Mouse (Mus musculus): ENCODE measurements around the gene Slc50a1.
A peak's percentile ranks its signal among the peaks of the same experiment; 100 is the strongest.

The Slc50a1 gene

DNA sequence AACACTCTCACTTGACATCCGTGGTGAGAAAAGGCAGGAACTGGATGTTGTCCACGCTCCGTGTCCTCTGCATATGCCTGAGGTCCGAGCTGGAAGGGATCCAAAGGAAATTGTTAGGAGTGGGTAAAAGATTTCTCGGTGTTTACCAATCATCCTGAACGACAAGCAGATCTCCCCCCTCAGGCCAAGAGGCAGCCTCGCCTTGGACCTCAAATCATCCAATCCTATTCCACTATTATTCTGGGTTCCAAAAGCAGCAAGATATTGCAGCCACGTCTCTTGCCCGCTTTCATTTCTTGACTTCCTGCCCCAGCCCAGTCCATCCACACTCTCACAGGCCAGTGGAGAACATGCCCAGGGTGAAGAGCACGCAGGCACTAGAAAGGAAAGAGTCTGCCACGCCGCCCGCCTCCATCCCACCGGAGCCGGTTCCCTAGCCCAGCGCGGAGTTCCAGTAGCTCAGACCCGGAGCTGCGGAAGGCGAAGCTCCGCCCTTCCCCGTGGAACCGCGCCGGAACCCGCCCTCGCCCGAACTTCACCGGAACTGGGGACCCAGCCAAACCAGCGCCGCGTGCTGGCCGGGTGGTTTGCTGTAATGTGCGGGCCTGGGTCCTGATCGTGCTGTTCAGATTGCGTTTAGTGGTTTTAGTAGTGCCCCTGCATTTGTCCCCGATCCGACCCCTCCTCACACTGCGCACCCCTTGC lies at the start of gene Slc50a1:
Slc50a1 (minus strand) TSS at position 520 of the 705 bp plus-strand sequence.
- DNase-seq (ENCODE audit: low spot score in 2 of 2): peak; percentile 79

DNA sequence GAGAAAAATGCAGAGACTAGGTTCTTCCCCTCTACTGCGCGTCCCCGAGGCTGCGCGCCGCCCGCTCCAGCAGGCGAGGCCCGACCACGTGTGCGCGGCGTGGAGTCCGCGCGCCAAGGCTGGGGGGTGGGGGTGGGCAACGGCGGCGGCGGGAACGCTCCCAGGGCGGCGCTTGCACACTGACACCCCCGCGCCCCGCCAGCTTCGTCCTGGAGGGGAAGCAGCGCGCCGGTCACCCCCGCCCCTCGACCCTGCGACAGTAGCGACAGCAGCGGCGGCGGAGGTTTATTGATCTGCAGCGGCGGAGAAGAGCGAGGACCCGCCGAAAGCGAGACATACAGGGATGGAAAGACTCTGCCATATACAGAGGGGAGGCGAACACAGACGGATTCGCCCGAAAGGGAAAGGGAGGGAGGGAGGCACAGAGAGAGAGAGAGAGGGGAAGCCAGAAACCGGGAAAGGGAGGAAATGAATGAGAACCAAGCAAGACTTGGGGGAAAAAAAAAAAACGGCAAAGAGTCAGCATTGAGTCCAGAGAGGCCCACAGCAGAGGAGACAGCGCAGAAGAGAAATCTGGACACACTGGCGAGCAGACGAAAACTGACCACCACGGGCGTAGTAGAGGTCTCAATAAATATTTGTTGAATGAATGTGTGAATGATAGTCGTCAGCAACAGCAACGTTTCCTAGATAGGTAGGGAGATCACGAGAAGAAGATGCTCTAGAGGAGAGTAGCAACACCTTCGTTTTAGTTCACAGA lies 49.4 kb upstream of the Slc50a1 start:
- DNase-seq (ENCODE audit: low spot score in 2 of 2): no peak

DNA sequence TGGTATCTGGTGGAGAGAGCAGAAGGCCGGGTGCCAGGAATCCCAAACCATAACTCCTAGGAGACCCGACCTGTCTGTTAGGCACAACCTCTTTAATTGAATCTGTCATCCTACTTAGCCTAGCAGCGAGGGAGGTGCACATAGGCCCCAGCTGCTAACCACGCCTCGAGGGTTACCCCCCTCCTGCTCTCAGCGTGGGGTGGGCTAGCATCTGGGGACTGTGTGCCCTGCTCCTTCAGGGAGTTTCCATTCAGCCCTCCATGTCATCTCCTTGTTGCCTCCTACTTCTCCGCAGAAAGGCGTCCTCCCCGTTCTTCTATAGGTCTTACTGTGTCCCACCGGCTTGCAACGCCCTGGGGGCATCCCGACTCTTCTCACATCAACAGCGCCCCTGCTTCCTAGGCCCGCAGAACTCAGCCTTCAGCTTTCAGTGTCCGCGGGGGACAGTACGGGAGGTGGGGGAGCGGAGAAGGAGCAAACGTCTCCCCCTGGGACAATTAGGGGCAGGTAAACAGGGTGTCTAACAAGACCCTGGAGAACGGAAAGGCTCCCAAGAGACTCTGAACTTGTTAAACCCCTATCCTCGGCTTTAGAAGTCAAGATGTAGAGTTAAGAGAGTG lies 48.7 kb upstream of the Slc50a1 start:
- no peak for DNase-seq (ENCODE audit: low spot score in 2 of 2)

DNA sequence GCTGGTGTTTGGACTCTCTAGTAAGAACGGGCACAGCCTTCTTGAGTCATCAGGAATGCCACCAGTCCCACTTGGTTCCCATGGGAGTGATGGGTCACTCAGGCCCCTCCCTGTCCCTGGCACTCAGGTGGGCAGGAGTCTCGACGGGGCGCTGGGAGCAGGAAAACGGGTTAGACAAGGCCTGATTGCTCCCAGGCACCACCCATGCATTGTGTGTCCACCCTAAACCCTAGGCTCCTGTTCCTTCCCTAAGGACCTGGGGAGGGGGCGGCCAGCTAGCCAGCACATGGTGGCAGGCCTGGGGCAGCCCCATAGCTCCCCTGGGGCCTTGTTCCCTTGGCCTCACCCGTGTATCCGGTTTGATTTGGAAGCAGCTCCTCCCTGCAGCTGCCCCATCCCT lies 47.9 kb upstream of the Slc50a1 start:
- no peak for DNase-seq (ENCODE audit: low spot score in 2 of 2)

DNA sequence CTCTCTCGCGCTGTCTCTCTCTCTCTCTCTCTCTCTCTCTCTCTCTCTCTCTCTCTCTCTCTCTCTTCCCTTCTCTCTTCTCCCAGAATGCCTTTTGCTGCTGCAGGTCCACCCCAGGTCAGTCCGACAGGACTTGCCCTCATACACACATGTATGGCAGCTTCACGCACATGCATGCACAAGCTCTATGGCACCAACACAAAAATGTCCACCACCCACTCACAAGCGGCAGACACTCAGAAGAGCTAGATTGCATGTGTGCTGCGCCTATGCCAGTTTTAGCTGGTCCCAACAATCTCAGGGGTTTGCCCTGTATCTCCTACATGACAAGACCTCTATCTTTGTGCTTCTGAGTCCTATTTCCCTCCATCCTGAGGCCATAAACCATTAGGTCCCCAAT lies 46.9 kb upstream of the Slc50a1 start:
- no peak for DNase-seq (ENCODE audit: low spot score in 2 of 2)

DNA sequence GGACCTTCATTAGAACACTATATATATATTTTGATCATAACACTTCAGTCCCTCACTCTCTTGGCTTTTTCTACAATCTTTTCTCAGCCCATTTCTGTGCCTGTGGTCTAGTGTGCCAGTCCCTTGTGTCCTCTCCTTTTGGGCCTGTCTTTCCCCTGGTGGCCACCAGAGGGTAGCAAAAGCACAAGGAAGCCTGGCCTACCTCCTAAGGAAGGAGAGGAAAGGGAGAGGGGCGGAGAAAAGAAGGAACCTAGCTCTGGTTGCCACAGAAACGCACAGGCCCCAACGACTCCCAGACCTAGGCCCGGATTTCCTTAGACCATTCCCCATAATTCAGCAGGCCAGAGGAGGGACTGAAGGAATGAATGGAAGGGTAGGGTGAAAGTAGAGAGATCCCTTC lies 46.5 kb upstream of the Slc50a1 start:
- peak; percentile 68 to 70 for DNase-seq (ENCODE audit: low spot score in 2 of 2)

DNA sequence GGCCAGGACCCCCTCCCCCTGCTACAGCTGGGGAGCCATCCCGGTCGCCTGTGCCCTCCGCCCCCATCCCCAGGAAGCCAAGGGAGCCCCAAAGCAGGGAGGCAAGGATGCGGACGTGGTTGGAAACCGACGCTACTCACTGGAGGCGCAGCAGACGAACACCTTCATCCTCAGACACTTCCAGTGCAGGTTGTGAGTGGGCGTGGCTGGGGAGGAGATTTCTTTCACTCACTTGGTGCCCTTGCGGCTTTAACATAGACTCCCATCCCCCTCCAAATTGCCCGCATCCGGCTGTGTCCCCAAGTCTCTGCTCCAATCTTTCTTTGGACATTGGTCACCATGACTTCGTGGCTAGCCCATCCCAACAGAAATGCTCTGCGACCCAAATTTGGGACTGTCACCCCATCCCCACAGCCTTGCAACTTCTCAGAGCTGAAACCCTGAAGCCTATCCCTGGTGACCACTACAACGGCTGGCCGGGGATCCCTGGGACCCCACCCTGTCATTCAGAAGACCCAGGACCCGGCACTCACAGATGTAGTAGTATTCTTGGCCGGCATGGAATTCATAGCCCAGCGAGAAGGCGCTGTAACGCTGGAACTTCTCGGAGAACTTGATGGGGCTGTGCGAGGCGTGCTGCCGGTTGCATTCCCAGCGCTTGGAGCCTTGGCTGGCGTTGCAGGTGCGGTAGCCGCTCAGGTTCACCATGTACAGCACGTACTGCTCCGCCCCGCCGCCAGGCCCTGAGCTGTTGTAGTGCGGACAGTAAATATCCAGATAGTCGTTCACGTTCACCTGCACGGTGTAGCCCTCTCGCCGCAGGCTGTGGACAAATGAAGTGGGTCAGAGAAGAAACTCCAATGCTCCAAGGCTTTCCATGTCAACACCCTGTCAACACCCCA lies 45.8 kb upstream of the Slc50a1 start:
- no peak for DNase-seq (ENCODE audit: low spot score in 2 of 2)

DNA sequence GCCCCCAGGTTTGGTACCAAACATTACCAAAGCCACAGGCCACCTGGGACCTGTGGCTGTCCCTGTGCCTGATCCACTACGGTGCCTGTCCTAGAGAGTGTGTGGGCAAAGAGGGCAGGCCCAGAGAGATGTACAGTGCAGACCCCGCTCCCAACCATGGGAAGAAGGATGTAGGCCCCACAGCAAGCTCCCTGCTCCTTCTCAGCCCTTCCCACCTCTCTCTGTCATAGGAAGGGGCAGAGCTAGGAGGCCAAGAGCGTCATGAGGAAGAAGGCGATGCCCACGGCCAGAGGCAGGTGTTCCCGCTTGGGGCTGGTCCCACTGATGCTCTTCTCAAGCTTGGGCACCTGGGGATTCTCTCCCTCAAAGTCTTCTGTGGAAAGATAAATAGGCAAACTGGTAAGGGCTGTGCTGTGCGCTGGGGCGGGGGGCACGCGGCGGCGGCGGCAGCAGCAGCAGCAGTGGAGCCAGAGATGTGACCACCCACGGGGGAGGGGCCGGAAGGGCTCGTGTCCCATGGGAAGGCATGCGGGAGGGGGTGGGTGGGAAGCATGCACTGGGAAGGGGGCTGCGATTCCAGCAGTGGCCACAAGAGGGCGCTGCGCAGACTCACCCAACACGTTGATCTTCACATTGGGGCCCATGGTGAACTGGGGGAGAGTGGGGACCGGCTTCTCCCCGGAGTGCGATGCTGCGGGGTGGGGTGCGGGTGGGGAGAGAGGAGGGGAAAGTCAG lies 45.0 kb upstream of the Slc50a1 start:
- no peak for DNase-seq (ENCODE audit: low spot score in 2 of 2)

DNA sequence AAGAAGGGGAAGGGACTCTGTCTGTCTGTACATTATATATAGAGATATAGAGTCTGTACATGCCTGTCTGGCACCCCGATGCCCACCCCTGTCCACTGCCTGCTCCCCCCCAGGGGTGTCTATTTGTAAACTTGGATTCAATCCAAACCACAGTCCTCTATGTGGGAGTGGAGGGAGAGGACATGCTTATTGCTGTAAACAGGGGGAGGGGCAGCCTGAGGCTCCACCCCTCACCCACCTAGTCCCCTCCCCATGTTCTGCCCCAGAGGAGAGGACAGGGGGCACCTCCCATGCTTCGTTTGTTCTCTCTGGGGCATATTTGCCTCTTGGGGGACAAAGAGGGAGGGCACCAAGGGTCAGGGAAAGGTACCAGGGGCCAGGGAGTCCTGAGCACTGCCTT lies 44.4 kb upstream of the Slc50a1 start:
- no peak for DNase-seq (ENCODE audit: low spot score in 2 of 2)

DNA sequence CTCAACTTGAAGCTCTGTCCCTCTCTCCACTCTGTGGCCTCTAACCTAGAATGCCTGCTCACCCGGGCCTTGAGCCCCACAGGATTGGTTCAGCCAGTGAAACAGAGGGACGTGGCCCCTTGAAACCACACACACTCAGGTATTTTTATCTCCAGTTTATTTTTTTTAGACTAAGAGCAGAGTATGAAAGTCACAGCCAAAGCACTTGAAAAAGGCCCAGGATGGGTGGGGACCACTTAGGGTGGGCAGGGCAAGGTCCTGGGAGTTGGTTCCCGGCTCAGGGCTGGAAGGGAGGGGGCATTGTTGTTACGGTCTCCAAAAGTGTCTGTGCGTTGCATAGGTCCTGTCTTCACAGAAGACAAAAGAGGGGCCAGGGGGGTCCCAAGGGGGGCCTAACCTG lies 44.0 kb upstream of the Slc50a1 start:
- DNase-seq (ENCODE audit: low spot score in 2 of 2): no peak

DNA sequence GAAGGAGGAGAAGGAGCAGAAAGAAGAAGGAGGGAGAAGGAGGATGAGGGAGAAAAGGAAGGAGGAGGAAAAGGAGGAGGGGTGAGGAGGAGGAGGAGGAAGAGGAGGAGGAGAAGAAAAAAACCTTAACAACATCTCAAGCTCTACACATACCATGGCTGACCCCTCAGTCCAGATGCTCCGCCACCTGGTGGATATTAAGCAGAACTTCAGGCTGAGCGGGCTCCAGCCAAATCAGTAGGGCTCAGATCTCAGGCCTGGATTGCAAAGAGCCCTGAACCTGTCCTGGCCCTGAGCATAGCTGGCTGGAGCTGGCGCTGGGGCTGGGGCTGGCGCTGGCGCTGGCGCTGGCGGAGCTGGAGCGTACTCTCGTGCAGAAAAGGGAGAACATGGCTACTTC lies 37.7 kb upstream of the Slc50a1 start:
- no peak for DNase-seq (ENCODE audit: low spot score in 2 of 2)

DNA sequence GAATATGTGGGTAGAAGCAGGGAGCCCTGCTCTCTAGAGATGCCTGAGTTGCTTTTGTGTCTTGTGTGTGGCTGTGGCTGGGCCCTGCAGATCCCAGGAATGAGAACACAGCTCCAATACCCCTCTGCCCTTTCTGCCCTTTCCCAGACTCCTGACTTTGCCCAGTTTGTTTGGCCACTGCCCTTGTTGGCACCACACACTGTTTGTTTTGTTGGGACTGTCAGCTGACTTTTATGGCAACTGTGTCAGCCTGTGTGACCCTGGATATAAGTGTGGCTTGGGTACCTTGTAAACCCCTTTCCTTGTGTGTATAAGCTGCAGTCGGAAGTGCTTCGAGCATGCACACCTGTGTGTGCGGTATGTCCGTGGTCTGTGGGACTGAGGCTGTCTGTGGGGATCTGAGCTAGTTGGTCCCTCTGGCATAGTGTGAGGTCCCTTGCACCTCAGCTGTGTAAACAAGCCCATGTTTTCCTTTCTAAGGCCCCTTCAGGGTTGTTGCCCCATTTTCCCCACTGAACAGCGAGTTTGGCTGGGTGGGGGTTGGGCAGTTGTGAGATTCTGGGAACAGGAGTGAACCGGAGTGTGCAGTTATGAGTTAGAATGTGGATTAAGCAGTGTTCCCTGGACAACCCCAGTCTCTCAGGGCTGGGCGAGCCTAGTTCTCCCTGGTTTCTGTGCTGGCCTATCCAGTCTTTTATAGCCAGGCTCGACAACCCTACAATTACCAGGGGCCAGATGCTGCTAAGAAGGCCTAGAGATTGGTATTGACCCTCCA lies 35.4 kb upstream of the Slc50a1 start:
- no peak for DNase-seq (ENCODE audit: low spot score in 2 of 2)

DNA sequence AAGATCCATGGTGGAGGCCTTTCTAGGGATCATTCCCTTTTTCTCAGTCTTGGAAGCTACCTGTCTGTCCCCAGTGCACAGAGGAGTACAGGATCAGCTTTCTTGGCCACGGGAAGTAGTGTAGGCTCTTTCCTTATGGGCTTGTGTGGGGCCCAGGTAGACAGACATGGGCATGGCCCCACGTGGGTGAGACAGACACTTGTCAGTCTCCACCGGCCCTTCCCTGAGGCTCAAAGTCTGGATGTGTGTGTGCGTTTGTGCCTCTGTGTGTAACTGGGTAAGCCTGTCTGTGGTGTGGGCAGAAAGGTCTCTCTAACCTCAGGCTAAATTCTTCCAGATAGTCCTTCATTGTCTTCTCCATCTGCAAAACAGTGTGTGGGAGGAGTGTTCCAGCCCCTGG lies 34.7 kb upstream of the Slc50a1 start:
- DNase-seq (ENCODE audit: low spot score in 2 of 2): no peak

DNA sequence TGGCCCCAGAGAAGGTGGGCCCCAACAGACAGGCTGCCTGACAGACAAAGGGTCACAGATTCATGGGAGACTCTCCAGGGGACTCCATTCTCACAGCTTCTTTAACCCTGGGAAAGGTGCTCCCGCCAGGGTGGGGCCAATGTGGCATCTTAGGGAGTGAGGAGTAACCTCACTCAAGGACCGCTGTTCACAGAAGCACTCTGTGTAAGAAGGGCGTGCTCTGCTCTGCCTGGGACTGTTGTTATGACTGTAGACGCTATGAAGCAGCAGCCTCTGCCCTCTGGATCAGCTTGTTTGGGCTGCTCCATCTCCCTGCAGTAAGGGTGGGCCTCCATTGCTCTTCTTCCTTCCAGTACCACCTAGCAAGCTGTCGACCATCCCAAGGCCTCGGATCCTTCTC lies 34.1 kb upstream of the Slc50a1 start:
- DNase-seq (ENCODE audit: low spot score in 2 of 2): no peak

DNA sequence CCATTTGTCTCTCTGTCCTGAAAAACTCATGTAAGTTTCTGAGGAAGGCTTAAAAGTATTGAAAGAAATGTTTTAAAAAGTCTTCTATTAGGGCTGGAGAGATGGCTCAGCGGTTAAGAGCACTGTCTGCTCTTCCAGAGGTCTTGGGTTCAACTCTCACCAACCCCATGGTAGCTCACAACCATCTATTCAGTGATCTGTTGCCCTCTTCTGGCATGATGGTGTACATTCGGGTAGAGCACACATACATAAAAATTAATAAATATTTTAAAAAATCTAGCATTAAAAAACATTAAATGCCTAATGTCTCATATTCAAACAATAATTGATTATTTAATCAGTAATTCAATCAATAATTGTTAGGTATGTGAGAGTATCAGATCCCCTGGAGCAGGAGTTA lies 30.1 kb upstream of the Slc50a1 start:
- DNase-seq (ENCODE audit: low spot score in 2 of 2): no peak

DNA sequence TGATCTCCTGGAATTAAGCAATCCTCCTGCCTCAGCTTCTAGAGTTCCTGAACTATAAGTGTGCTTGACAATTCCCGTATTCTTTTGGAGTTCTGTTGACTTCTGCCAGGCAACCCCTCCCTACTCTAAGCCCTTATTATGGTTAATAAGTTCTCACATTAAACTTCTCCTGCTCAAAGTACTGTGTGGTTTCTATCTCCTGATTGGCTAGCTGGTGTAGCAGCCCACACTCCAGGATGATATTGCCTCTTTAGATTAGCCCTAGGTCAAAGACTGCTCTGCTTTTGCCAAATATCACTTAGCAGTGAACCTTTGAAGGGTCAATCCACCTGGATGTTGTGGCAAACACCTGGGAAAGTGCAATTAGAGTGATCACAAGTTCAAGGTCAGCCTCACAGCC lies 29.7 kb upstream of the Slc50a1 start:
- no peak for DNase-seq (ENCODE audit: low spot score in 2 of 2)

DNA sequence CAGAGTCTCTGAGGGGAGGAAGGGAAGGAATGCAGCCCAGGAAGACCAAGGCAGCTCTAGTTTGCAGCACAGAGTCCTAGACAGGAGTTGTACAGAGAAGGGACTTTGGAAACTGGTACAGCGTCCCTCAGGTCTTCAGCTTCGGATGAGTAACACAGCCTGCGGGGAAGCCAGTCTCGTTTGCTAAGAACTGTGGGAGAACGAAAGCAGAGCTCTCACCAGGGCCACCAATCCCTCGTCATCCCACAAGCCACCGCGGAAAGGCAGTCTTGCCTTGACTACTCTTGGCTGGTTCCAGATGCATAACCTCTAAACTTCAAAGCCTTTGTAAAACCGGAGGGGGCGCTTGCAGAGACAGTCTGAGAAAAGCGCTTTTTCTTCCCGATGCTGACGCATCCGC lies 29.1 kb upstream of the Slc50a1 start:
- DNase-seq (ENCODE audit: low spot score in 2 of 2): no peak

DNA sequence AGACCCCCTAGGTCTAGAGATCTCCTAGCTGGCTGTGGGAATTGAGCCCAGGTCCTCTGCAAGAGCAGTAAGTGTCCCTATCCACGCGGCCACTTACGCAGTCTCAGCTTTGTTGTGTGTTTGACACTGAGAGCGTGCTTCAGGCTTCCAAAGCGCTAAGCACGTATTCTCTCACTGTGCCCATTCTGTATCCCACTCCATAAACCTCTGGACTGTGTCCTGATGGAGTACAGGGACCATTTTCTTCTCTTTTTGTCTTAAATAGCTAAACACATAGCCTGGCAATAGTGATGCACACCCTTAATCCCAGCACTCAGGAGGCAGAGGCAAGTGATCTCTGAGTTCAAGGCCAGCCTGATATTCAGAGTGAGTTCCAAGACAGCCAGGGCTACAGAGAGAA lies 28.5 kb upstream of the Slc50a1 start:
- DNase-seq (ENCODE audit: low spot score in 2 of 2): no peak

DNA sequence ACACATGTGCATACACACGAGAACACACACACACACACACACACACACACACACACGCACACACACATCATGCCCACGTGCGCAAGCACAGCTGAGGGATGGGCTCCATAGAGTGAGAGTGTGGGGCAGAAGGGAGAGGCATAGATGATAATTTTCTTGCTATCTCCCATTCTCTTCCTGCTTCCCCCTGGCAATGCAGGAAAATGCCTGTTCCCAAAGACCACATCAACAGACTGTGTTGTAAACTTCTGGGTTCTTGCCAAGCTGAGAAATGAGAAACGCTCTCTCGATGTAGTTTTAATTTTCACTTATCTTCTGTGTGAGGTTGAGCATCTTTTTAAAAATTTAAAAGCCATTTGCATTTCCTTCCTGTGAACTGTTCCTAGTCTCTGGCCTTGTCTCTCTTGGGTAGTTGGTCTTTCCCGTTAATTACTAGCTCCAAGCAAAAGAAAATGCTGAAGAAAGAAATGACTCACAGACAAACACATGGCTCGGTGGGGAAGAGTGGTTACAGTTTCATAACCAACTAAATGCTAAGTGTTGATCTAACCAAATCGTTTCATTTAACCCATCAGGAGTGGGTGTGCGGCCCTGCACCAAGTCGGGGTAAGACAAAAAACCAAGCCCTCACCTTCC lies 26.5 kb upstream of the Slc50a1 start:
- DNase-seq (ENCODE audit: low spot score in 2 of 2): no peak

DNA sequence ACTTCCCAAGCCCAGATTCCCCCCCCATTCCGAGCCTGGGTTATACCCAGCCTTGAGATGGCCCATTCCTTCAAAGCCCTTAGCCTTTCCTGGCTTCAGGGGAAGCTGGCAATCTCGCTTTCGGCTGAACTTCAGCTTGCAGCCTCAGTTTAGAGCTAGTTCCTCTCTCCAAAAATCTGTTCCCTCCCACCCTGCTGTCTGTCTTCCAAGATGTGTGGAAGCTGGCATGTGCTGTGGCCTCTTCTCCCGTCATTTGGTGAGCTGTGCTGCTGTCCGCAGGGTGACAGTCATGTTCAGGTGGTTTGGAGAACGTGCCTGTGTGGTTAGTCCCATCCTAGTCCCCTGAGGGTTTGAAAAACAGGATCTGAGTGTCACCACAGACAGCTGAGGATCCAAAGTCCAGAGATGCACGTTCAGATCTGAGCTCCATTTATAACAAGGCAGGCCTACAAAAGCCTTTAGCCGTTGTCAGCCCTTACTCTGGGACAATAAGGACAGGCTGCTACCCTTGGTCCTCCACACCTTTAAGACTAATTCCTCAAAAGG lies 25.4 kb upstream of the Slc50a1 start:
- DNase-seq (ENCODE audit: low spot score in 2 of 2): no peak
